Mouse (Mus musculus) urinary bladder, postnatal 14 days (tissue): ENCODE results near the gene Git1.

Source experiments
- DNase-seq: peaks from one replicate; pipeline ENCODE4 v3.0.0; 2021; ENCODE audit warnings: low spot score

The Git1 gene

GRCm38 (mm10) chr11:77483043-77483442, 10.3 kb upstream of the Git1 start:
- no peak for DNase-seq

GRCm38 (mm10) chr11:77483510-77484255, 9.7 kb upstream of the Git1 start:
- DNase-seq, result no peak

GRCm38 (mm10) chr11:77485229-77485628, 8.1 kb upstream of the Git1 start:
- DNase-seq, result no peak

GRCm38 (mm10) chr11:77486798-77487197, 6.6 kb upstream of the Git1 start:
- no peak for DNase-seq

- no peak for DNase-seq
Observed at GRCm38 (mm10) chr11:77488771-77489581, 4.4 kb upstream of the Git1 start.

GRCm38 (mm10) chr11:77489591-77490235, 3.6 kb upstream of the Git1 start, which contains the start of gene Ankrd13b:
Ankrd13b (minus strand) TSS chr11:77489678.
- peak; percentile 80 for DNase-seq

GRCm38 (mm10) chr11:77490451-77490850, 2.9 kb upstream of the Git1 start:
- no peak for DNase-seq

GRCm38 (mm10) chr11:77491123-77491501, 2.2 kb upstream of the Git1 start:
- DNase-seq, result peak; percentile 92

- DNase-seq, result peak; percentile 76
Observed at GRCm38 (mm10) chr11:77491502-77492291, 1.7 kb upstream of the Git1 start.

GRCm38 (mm10) chr11:77492311-77492871, 971 bp upstream of the Git1 start:
- DNase-seq, result no peak

- peak; percentile 96 for DNase-seq
Observed at GRCm38 (mm10) chr11:77492911-77493332, 440 bp upstream of the Git1 start.

- no peak for DNase-seq
Observed at GRCm38 (mm10) chr11:77494344-77494676, 948 bp downstream of the Git1 start.

GRCm38 (mm10) chr11:77494782-77495181, 1.4 kb downstream of the Git1 start:
- no peak for DNase-seq

GRCm38 (mm10) chr11:77495507-77495906, 2.1 kb downstream of the Git1 start:
- no peak for DNase-seq

- DNase-seq, result peak; percentile 68
Observed at GRCm38 (mm10) chr11:77497341-77497756, 4.0 kb downstream of the Git1 start.

- DNase-seq, result no peak
Observed at GRCm38 (mm10) chr11:77497851-77498250, 4.5 kb downstream of the Git1 start.

GRCm38 (mm10) chr11:77498261-77499139, 5.1 kb downstream of the Git1 start:
- DNase-seq, result no peak

- DNase-seq, result no peak
Observed at GRCm38 (mm10) chr11:77499354-77499753, 6.0 kb downstream of the Git1 start.

GRCm38 (mm10) chr11:77500361-77501325, 7.3 kb downstream of the Git1 start:
- DNase-seq, result peak; percentile 18
